Mouse (Mus musculus) B cell, adult 2 months (primary cell): Measurements from ENCODE around the gene Trpv3.
"Not testable (repeated sequence)": the region's sequence is repeated elsewhere in the genome, so short reads cannot be mapped to it uniquely, and the experiment has no call there.

Source experiments
- DNase-seq, 2 experiments: peaks; one replicate each; pipeline ENCODE4 v3.0.0; 2022

Trpv3 gene

GRCm38 (mm10) chr11:73303123-73303522 is 35.9 kb downstream of the Trpv3 start:
- no peak for DNase-seq

- no peak for DNase-seq
These were observed 48.8 kb downstream of the Trpv3 start for GRCm38 (mm10) chr11:73315961-73316360.

- not testable (repeated sequence) for DNase-seq
These were observed 51.4 kb downstream of the Trpv3 start for GRCm38 (mm10) chr11:73318581-73318980.

- not testable (repeated sequence) for DNase-seq
These were observed 53.9 kb downstream of the Trpv3 start for GRCm38 (mm10) chr11:73321064-73321463.

GRCm38 (mm10) chr11:73323906-73324830 is 57.0 kb downstream of the Trpv3 start:
- DNase-seq: no peak

GRCm38 (mm10) chr11:73326485-73326886 is 59.3 kb downstream of the Trpv3 start:
- DNase-seq: no peak

- DNase-seq: no peak
These were observed 60.2 kb downstream of the Trpv3 start for GRCm38 (mm10) chr11:73327361-73327760.

- no peak for DNase-seq
These were observed 62.3 kb downstream of the Trpv3 start, which contains the start of the genes Aspa, Gm49340 and Spata22 for GRCm38 (mm10) chr11:73329442-73329841. Gene Aspa (minus strand): TSS chr11:73329596. Gene Gm49340 (plus strand): TSS chr11:73329741. Gene Spata22 (plus strand): TSS chr11:73329741.

GRCm38 (mm10) chr11:73333357-73333756 is 66.2 kb downstream of the Trpv3 start:
- DNase-seq: no peak

- no peak for DNase-seq
These were observed 69.7 kb downstream of the Trpv3 start for GRCm38 (mm10) chr11:73336919-73337318.
